Mouse (Mus musculus): ENCODE measurements around the gene Tent5a.
A peak's percentile ranks its signal among the peaks of the same experiment; 100 is the strongest.

The Tent5a gene

GRCm38 (mm10) chr9:85327242-85328211 is at the start of gene Tent5a:
TSS of gene Tent5a (minus strand) at chr9:85327348.
- DNase-seq = peak; percentile 82

GRCm38 (mm10) chr9:85376643-85377307 is 49.6 kb upstream of the Tent5a start:
- peak; percentile 64 for DNase-seq

GRCm38 (mm10) chr9:85375152-85375551 is 48.0 kb upstream of the Tent5a start:
- DNase-seq = no peak

GRCm38 (mm10) chr9:85372034-85372433 is 44.9 kb upstream of the Tent5a start:
- DNase-seq = no peak

- no peak for DNase-seq
Observed at GRCm38 (mm10) chr9:85369512-85369911, 42.4 kb upstream of the Tent5a start.

GRCm38 (mm10) chr9:85357154-85357860 is 30.2 kb upstream of the Tent5a start:
- no peak for DNase-seq

- DNase-seq = no peak
Observed at GRCm38 (mm10) chr9:85355559-85355958, 28.4 kb upstream of the Tent5a start.

GRCm38 (mm10) chr9:85347823-85348523 is 20.8 kb upstream of the Tent5a start:
- no peak for DNase-seq

GRCm38 (mm10) chr9:85342892-85343785 is 16.0 kb upstream of the Tent5a start:
- DNase-seq = peak; percentile 15

- no peak for DNase-seq
Observed at GRCm38 (mm10) chr9:85340303-85340702, 13.2 kb upstream of the Tent5a start.

- no peak for DNase-seq
Observed at GRCm38 (mm10) chr9:85336046-85336445, 8.9 kb upstream of the Tent5a start.

- DNase-seq = peak; percentile 12
Observed at GRCm38 (mm10) chr9:85331521-85331920, 4.4 kb upstream of the Tent5a start.

- DNase-seq = peak; percentile 91
Observed at GRCm38 (mm10) chr9:85328259-85328658, 1.1 kb upstream of the Tent5a start.

GRCm38 (mm10) chr9:85326292-85327241 is 581 bp downstream of the Tent5a start:
- peak; percentile 32 for DNase-seq

- peak; percentile 6 for DNase-seq
Observed at GRCm38 (mm10) chr9:85325201-85325868, 1.8 kb downstream of the Tent5a start.

GRCm38 (mm10) chr9:85324158-85324875 is 2.8 kb downstream of the Tent5a start:
- no peak for DNase-seq

- DNase-seq = no peak
Observed at GRCm38 (mm10) chr9:85320167-85320951, 6.8 kb downstream of the Tent5a start.

GRCm38 (mm10) chr9:85316122-85316521 is 11.0 kb downstream of the Tent5a start:
- DNase-seq = no peak

Measured in kidney, adult 9 months (tissue).